Comparison of ENCODE assay signal across 15 mouse cellular contexts in the genomic region with DNA sequence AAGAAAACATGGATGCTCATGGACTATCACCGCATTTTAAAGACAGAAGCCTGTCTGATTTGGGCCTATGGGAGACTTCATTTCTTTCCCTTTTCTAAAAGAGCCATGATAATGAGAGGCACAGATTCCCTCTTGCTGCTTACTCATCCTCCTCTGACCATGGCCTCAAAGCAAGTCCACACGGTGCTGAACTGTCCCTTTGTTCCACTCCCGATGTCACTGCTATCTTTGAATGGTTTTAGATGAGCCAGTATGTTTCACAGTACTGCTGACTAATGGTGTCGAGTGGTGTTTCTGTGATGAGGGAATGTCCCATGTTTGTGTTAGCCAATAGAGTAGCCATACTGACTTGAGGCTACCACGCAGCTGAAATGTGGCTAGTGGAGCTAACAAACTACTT.
"Had no signal": no experiment of that assay in that cellular context is flagged by ENCODE, and none has a peak within 500 bp of the region (broad histone marks: within the 10 kb centered on the region; RNA-seq: fewer than 3 reads in every experiment).

No protein-coding gene starts in this region.

- H3K9me3 ChIP-seq: limb, embryonic 13.5 days; midbrain, embryonic 10.5 days; neural tube, embryonic 15.5 days had no signal

- H3K4me2 ChIP-seq: limb, embryonic 13.5 days; neural tube, embryonic 15.5 days had no signal

- H3K4me3 ChIP-seq: layer of hippocampus, adult 2 months; limb, embryonic 13.5 days; midbrain, embryonic 10.5 days; myocyte; neural tube, embryonic 15.5 days had no signal

- H3K27ac ChIP-seq: layer of hippocampus, adult 2 months; limb, embryonic 13.5 days; liver, embryonic 14.5 days; midbrain, embryonic 10.5 days; neural tube, embryonic 15.5 days had no signal

- H3K4me1 ChIP-seq: limb, embryonic 13.5 days; neural tube, embryonic 15.5 days had no signal

- H3K9ac ChIP-seq: limb, embryonic 13.5 days; liver, embryonic 14.5 days; neural tube, embryonic 15.5 days had no signal

- H3K27me3 ChIP-seq: limb, embryonic 13.5 days; neural tube, embryonic 15.5 days had no signal

- DNase-seq: kidney, postnatal 10 days; kidney, postnatal 4 days; left cerebral cortex, postnatal 4 days; lung, postnatal 36 days; midbrain, embryonic 14.5 days; right cerebral cortex, postnatal 4 days; spleen, adult 18-20 months; thymus, adult 18-20 months; thymus, postnatal 14 days had no signal
